Mouse (Mus musculus) midbrain, postnatal 0 days (tissue): ENCODE measurements around the gene Itgam. TPM values are rescaled to one million over a fixed set of nuclear protein-coding genes. Genes with fewer than 3 reads are reported as not detected.

Experiments used
- ATAC-seq: fragments of 200-750 bp; cut with Nextera tagmentation; 2 replicates; pipeline ENCODE4 v1.8.0; 2017; ENCODE audit warnings: moderate number of reproducible peaks, mild to moderate bottlenecking, moderate TSS enrichment, moderate library complexity; ENCODE audit not compliant: low FRiP score
- DNase-seq: peaks from one replicate; pipeline ENCODE4 v3.0.0-alpha.2; 2015; ENCODE audit warnings: low spot score
- H3K27ac ChIP-seq: fragments of 300-500 bp; sonication (generic); 2 replicates; pipeline ENCODE4 v1.5.1; 2014; ENCODE audit warnings: low read depth, mild to moderate bottlenecking, low read length, mixed read lengths
- H3K27me3 ChIP-seq: fragments of 300-500 bp; sonication (generic); 2 replicates; pipeline ENCODE4 v1.6.1; 2014; ENCODE audit warnings: low read length, control low read depth, mixed read lengths; ENCODE audit not compliant: insufficient read depth
- H3K36me3 ChIP-seq: fragments of 300-500 bp; sonication (generic); 2 replicates; pipeline ENCODE4 v1.6.1; 2014; ENCODE audit warnings: low read length, control low read depth, mixed read lengths; ENCODE audit not compliant: insufficient read depth
- H3K4me1 ChIP-seq: fragments of 300-500 bp; sonication (generic); 2 replicates; pipeline ENCODE4 v1.6.1; 2014; ENCODE audit warnings: mild to moderate bottlenecking, control low read depth, antibody characterized with exemption, low read length, mixed read lengths; ENCODE audit not compliant: insufficient read depth
- H3K4me2 ChIP-seq: fragments of 300-500 bp; sonication (generic); 2 replicates; pipeline ENCODE4 v1.6.1; 2014; ENCODE audit warnings: low read depth, mild to moderate bottlenecking, low read length, mixed read lengths; ENCODE audit not compliant: poor library complexity, severe bottlenecking
- H3K4me3 ChIP-seq: fragments of 300-500 bp; sonication (generic); 2 replicates; pipeline ENCODE4 v1.5.1; 2014; ENCODE audit warnings: low read depth, mild to moderate bottlenecking, low read length, moderate library complexity
- H3K9ac ChIP-seq: fragments of 300-500 bp; sonication (generic); replicated peaks from 2 replicates; pipeline ENCODE4 v1.6.1; 2014; ENCODE audit warnings: mild to moderate bottlenecking, low read length, moderate library complexity, mixed read lengths; ENCODE audit not compliant: poor library complexity, severe bottlenecking
- H3K9me3 ChIP-seq: fragments of 300-500 bp; sonication (generic); 2 replicates; pipeline ENCODE4 v1.6.1; 2016; ENCODE audit warnings: low read length, control low read depth
- CTCF ChIP-seq: IDR thresholded peaks from 2 replicates; pipeline ENCODE4 v1.5.1; 2016; ENCODE audit warnings: antibody characterized with exemption, mild to moderate bottlenecking
- WGBS: fragments of 180-500 bp; shearing (Covaris S2); extraction: QIAGEN DNeasy Blood & Tissue Kit; methylation state at CpG from one replicate; pipeline ENCODE4 v1.1.7; 2014; 5-methylcytosine and 5-hydroxymethylcytosine counted together
- polyA plus RNA-seq: library from polyadenylated mRNA; unstranded; fragments of >200 nt; fragmentation: Nextera tagmentation; extraction: Ambion mirVana; gene quantifications from 2 replicates; pipeline ENCODE4 v1.2.1, GENCODE M21; 2015
- total RNA-seq: library from RNA; depleted of rRNA; stranded (reverse); fragments of >200 nt; gene quantifications from 2 replicates; pipeline ENCODE4 v1.2.3, GENCODE M21; 2014

Gene Itgam
- total and polyA plus RNA-seq, 2 experiments from 2014 or later = 0.98 to 2.4 TPM

DNA sequence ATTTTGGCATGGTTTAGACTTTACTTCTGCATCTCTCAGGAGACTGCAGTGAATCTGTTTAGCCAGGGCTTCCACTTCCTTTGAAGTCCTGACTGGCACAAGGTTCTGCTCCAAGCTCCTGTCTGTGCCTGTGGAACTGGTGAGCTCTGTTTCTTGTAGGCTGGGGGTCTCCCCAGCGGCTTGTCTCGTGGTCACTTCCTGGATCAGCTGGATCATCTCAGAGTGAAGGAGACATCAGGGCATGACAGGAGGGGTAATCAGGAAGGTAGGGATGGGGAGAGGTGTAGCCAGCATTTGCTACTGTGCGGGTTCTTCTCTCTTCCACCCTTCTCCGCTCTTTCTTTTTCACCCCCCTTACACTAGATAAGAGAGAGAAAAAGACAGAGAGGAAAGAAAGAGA lies 9.4 kb downstream of the Itgam start:
- no peak for TF ChIP-seq CTCF
- Histone ChIP-seq H3K9ac (no peak overlapping the region), H3K4me3 (no peak overlapping the region), H3K27me3 (no peaks in the 10 kb centered on the region), H3K36me3 (no peaks in the 10 kb centered on the region), H3K4me1 (no peaks in the 10 kb centered on the region), H3K9me3 (no peaks in the 10 kb centered on the region), H3K4me2 (no peak overlapping the region), H3K27ac (no peak overlapping the region)
- 86% methylated on average over 4 of the region's 4 CpGs for WGBS
- no peak for DNase-seq
- ATAC-seq = no peak

- no peak overlapping the region for H3K4me3 ChIP-seq
- no peaks in the 10 kb centered on the region for H3K9me3 ChIP-seq
- no peak overlapping the region for H3K27ac ChIP-seq
- 81% methylated on average over 8 of the region's 8 CpGs for WGBS
- DNase-seq (no peak), ATAC-seq (no peak)
- H3K27me3 ChIP-seq = no peaks in the 10 kb centered on the region
- H3K36me3 ChIP-seq = no peaks in the 10 kb centered on the region
- H3K4me1 ChIP-seq = no peaks in the 10 kb centered on the region
- H3K9ac ChIP-seq = no peak overlapping the region
- no peak for TF ChIP-seq CTCF
- H3K4me2 ChIP-seq = no peak overlapping the region
Observed at GRCm38 (mm10) chr7:128080012-128080411, 17.6 kb downstream of the Itgam start.

- Histone ChIP-seq H3K36me3 (no peaks in the 10 kb centered on the region), H3K4me2 (no peak overlapping the region), H3K27ac (no peak overlapping the region), H3K9ac (no peak overlapping the region), H3K4me1 (no peaks in the 10 kb centered on the region), H3K9me3 (no peaks in the 10 kb centered on the region), H3K4me3 (no peak overlapping the region), H3K27me3 (no peaks in the 10 kb centered on the region)
- TF ChIP-seq CTCF = no peak
- no peak for DNase-seq
- 83% methylated on average over 7 of the region's 7 CpGs for WGBS
- ATAC-seq = no peak
Observed at GRCm38 (mm10) chr7:128089141-128089540, 26.7 kb downstream of the Itgam start.

GRCm38 (mm10) chr7:128098135-128098534 lies 35.7 kb downstream of the Itgam start:
- no peak overlapping the region for H3K4me3 ChIP-seq
- H3K36me3 ChIP-seq = no peaks in the 10 kb centered on the region
- no peaks in the 10 kb centered on the region for H3K4me1 ChIP-seq
- no peak for TF ChIP-seq CTCF
- H3K9ac ChIP-seq = no peak overlapping the region
- 89% methylated on average over 1 of the region's 1 CpGs for WGBS
- DNase-seq (no peak), ATAC-seq (no peak)
- no peaks in the 10 kb centered on the region for H3K9me3 ChIP-seq
- H3K27ac ChIP-seq = no peak overlapping the region
- no peaks in the 10 kb centered on the region for H3K27me3 ChIP-seq
- H3K4me2 ChIP-seq = no peak overlapping the region

GRCm38 (mm10) chr7:128100742-128101357 lies 38.4 kb downstream of the Itgam start:
- TF ChIP-seq CTCF = no peak

DNA sequence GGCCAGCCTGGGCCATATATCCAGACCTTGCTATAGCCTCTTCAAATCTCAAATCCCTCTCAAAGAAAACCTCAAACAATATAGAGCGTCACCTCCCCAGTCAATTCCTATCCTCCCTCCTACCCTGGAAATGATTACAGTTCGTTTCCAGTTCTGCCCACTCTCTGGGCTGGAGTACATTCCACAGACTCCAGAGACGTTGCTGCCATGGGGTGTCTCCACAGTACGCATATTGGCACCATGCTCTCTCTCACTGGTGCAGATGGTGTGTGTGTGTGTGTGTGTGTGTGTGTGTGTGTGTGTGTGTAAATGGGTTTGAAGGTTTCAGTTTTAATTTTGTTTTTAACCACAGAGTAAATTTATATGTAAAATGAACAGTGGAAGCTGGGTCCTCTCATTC lies 42.8 kb downstream of the Itgam start:
- no peak for ATAC-seq
- no peak overlapping the region for H3K9ac ChIP-seq
- H3K4me2 ChIP-seq = no peak overlapping the region
- H3K9me3 ChIP-seq = no peaks in the 10 kb centered on the region
- H3K27me3 ChIP-seq = no peaks in the 10 kb centered on the region
- no peak overlapping the region for H3K27ac ChIP-seq
- no peak for DNase-seq
- no peaks in the 10 kb centered on the region for H3K4me1 ChIP-seq
- H3K4me3 ChIP-seq = no peak overlapping the region
- TF ChIP-seq CTCF = no peak
- H3K36me3 ChIP-seq = no peaks in the 10 kb centered on the region
- 73% methylated on average over 4 of the region's 4 CpGs for WGBS

More at GRCm38 (mm10) chr7:128100742-128101357, 38.4 kb downstream of the Itgam start:
- no peak overlapping the region for H3K27ac ChIP-seq
- WGBS = 81% methylated on average over 2 of the region's 2 CpGs
- H3K4me2 ChIP-seq = no peak overlapping the region
- H3K4me3 ChIP-seq = no peak overlapping the region
- no peaks in the 10 kb centered on the region for H3K9me3 ChIP-seq
- H3K36me3 ChIP-seq = no peaks in the 10 kb centered on the region
- DNase-seq (no peak), ATAC-seq (no peak)
- no peak overlapping the region for H3K9ac ChIP-seq
- H3K4me1 ChIP-seq = no peaks in the 10 kb centered on the region
- no peaks in the 10 kb centered on the region for H3K27me3 ChIP-seq
